Comparison of ENCODE assay signal across 14 mouse cellular contexts in the genomic region with DNA sequence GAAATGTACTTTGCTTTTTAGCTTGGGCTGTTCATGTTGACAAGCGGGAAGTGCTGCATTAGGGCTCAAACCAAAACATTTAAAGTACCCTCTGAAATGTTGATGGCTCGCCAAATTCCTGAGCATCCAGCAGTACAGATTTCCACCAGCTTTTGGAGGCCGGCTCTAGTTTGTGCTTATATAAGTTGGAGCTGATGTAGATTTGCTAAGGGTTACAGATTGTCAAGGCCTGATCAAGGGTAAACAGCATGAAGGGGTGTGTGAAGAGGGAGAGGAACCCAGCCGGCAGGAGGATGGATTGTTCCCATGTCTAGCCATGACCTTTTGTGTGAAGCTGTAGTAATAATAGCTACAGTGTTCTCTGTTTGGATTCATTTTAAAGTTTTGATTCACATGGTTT. TPM values are rescaled to one million over a fixed set of nuclear protein-coding genes. Genes with fewer than 3 reads are reported as not detected.
DNase-seq lines count a peak whose midpoint lies in the region; ATAC-seq and TF ChIP-seq lines count a peak whose summit lies in the region.
"Had no signal": no experiment of that assay in that cellular context is flagged by ENCODE, and none has a peak within 500 bp of the region (broad histone marks: within the 10 kb centered on the region; RNA-seq: fewer than 3 reads in every experiment).

No protein-coding gene starts in this region.

- no peaks in the 10 kb centered on the region for H3K27me3 ChIP-seq in intestine, postnatal 0 days (replicated peaks; ENCODE audit: control insufficient read depth, insufficient read depth, low read length)

- H3K4me2 ChIP-seq in intestine, postnatal 0 days (replicated peaks; ENCODE audit: low read depth): peak overlapping the region; percentile 14; the same call in 1 of the 2 replicates

- no peaks in the 10 kb centered on the region for H3K4me1 ChIP-seq in intestine, postnatal 0 days (replicated peaks; ENCODE audit: control insufficient read depth, insufficient read depth, low read length)

- H3K36me3 ChIP-seq in intestine, postnatal 0 days (ENCODE audit: control insufficient read depth, insufficient read depth): no peaks in the 10 kb centered on the region

- intact Hi-C loops in gastrocnemius, adult 2 months (cut with DNase I): no loop called here
- intact Hi-C loops in left cerebral cortex, adult 2 months (cut with DNase I): no loop called here

- no peak for DNase-seq in gastrocnemius, adult 2 months
- DNase-seq in gastrocnemius, postnatal 10 days: no peak
- no peak for DNase-seq in left cerebral cortex, adult 2 months (ENCODE audit: extremely low spot score in 1 of 2, low spot score in 2 of 2)
- no peak for DNase-seq in left cerebral cortex, adult 11 months (ENCODE audit: low spot score)
- peak; percentile 14 for DNase-seq in CD4-positive helper T cell, adult 2 months (ENCODE audit: low read depth, low spot score)
- no peak for DNase-seq in T-cell, adult 2 months (ENCODE audit: low spot score)
- no peak for DNase-seq in right cerebral cortex, adult 18-20 months
- DNase-seq: cerebellum, adult 9-11 months; gastrocnemius, postnatal 25 days had no signal

- peak; percentile 22; the same call in 1 of the 2 replicates for ATAC-seq in intestine, postnatal 0 days
- ATAC-seq: forebrain, embryonic 16.5 days had no signal

- no peak overlapping the region for H3K9ac ChIP-seq in intestine, postnatal 0 days (ENCODE audit: low read depth, low read length)

- no peak for TF ChIP-seq CTCF in gastrocnemius, adult 2 months (IDR thresholded peaks at IDR 0.05)
- no peak for TF ChIP-seq CTCF in left cerebral cortex, adult 2 months (IDR thresholded peaks at IDR 0.05)
- TF ChIP-seq CTCF in intestine, postnatal 0 days (IDR thresholded peaks at IDR 0.05; ENCODE audit: low read depth): no peak

- H3K27ac ChIP-seq in gastrocnemius, adult 2 months: peak overlapping the region; percentile 67; the same call in 1 of the 2 replicates
- H3K27ac ChIP-seq in left cerebral cortex, adult 2 months: 0 out of 2 replicates have a peak overlapping the region, but pooled peaks have one; percentile 24
- no peak overlapping the region for H3K27ac ChIP-seq in intestine, postnatal 0 days (ENCODE audit: low read depth, low read length)
- H3K27ac ChIP-seq: midbrain, embryonic 10.5 days had no signal

- H3K4me3 ChIP-seq in gastrocnemius, adult 2 months: no peak overlapping the region
- H3K4me3 ChIP-seq in left cerebral cortex, adult 2 months: no peak overlapping the region
- peak overlapping the region; percentile 24; the same call in 1 of the 2 replicates for H3K4me3 ChIP-seq in intestine, postnatal 0 days (ENCODE audit: low read depth, low read length)
- H3K4me3 ChIP-seq: midbrain, embryonic 10.5 days had no signal

- no peaks in the 10 kb centered on the region for H3K9me3 ChIP-seq in intestine, postnatal 0 days (ENCODE audit: control insufficient read depth)
- H3K9me3 ChIP-seq: midbrain, embryonic 10.5 days had no signal

- WGBS in intestine, postnatal 0 days: 58% methylated on average over 4 of the region's 4 CpGs

RNA-seq across cellular contexts. Expression of gene P2ry14, which starts 22.3 kb away (rescaled TPM):
- 1 to 10 TPM; 1.0 to 1.8 TPM for total RNA-seq in gastrocnemius, adult 2 months (2021)
- 1 to 10 TPM; 2.5 TPM for total RNA-seq in gastrocnemius, postnatal 10 days (2021)
- total RNA-seq in left cerebral cortex, adult 2 months (2021): 1 to 10 TPM; 2.9 to 3.5 TPM
- 20.3 and 21.5 TPM in 2 replicates for polyA plus RNA-seq in intestine, postnatal 0 days (2015; fragmentation: Nextera tagmentation; extraction: Ambion mirVana)
- polyA plus RNA-seq: erythroblast, embryonic 14.5 days had no signal

RNA-seq across cellular contexts. Expression of gene Gpr171, which starts 29.5 kb away (rescaled TPM):
- not detected for total RNA-seq in gastrocnemius, adult 2 months (2021)
- total RNA-seq in gastrocnemius, postnatal 10 days (2021): under 1 TPM in 1 of 2 experiments, not detected in 1; 0.09 TPM
- total RNA-seq in left cerebral cortex, adult 2 months (2021): not detected
- polyA plus RNA-seq in intestine, postnatal 0 days (2015; fragmentation: Nextera tagmentation; extraction: Ambion mirVana): 0.51 and 0.57 TPM in 2 replicates
- total RNA-seq: gastrocnemius, postnatal 25 days; MEL had no signal
- polyA plus RNA-seq: erythroblast, embryonic 14.5 days had no signal
